Mouse (Mus musculus) layer of hippocampus, adult 2 months (tissue): Measurements from ENCODE around the gene Urad. TPM values are rescaled to one million over a fixed set of nuclear protein-coding genes. Genes with fewer than 3 reads are reported as not detected.

Experiments
- DNase-seq, 2 experiments: peaks; one replicate each; pipeline ENCODE4 v3.0.0; 2022; ENCODE audit warnings: low spot score in 2 of 2
- H3K27ac ChIP-seq: fragments of 200-600 bp; 2 replicates; pipeline ENCODE4 v1.8.1; 2022
- H3K4me3 ChIP-seq: fragments of 200-600 bp; 2 replicates; pipeline ENCODE4 v1.8.1; 2022; ENCODE audit warnings: mild to moderate bottlenecking
- CTCF ChIP-seq: fragments of 200-600 bp; conservative IDR thresholded peaks from 2 replicates; pipeline ENCODE4 v1.8.1; 2022; ENCODE audit warnings: antibody characterized with exemption, mild to moderate bottlenecking, moderate library complexity
- microRNA-seq, 2 experiments: library from miRNA; unstranded; fragments of <30 nt; microRNA quantifications; one replicate each; pipeline ENCODE4 v1.2.0; 2021
- total RNA-seq, 2 experiments: library from RNA; stranded (reverse); gene quantifications; 2 replicates each; pipeline ENCODE4 v1.2.3; 2021

Gene Urad
- total RNA-seq, 2 experiments from 2014 or later: not detected

DNA sequence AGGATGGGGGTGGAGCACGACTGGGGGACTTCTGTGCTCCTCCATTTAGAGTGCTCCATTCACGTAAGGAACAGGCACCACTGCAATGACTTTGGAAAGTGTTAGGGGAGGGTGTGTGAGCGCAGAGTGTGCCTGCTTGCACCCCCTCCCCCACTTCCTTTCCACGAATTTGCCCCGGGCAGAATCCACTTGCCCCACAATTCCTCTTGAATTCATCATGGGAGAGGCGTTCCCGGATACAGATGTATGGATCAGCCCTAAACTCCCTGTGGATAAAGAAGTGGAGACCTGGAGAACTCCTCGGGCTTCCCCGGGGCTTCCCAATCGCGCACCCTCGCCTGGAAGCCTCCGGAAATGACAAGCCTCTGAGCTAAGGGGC is 44.7 kb downstream of the Urad start:
- no peak for DNase-seq
- H3K4me3 ChIP-seq: no peak overlapping the region
- TF ChIP-seq CTCF: no peak
- no peak overlapping the region for H3K27ac ChIP-seq

DNA sequence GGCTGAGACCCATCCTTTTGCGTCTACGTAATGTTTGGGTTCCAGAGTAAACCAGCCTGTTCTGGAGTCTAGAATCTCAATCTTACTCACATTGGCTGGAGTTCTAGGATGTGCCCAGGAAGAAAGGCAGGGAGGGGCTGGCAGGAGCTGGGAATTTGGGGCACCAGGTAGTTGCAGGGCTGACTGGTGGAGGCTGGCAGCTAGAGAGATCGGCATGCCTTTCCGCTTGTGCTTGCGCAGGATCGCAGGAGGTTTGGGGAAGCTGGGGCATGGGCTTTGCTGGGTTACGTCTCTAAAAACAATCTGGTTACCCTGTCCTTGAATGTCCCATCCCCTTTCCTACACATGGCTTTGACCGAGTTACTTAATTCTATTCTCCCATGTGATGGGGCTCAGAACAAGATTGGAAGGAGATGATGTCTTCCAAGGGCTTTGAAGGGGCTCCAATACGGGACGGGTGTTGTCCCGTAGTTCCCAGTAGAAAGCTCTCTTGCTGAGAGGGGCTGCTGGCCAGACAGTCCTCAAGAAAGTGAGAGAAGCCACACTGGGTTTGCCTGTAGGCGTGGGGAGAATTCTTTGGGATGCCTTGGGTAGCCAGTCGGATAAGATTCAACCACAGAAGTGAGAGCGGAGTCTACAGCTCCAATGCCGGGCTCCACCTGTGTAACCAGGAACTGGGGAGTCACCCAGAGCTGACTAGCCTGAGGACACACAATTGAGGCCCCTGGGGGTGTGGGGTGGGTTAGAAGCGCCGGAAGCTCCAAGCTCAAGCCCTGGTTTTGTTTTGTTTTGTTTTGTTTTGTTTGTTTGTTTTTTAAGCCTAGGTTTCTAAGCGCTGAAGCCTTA is 45.3 kb downstream of the Urad start:
- no peak overlapping the region for H3K27ac ChIP-seq
- no peak overlapping the region for H3K4me3 ChIP-seq
- DNase-seq: no peak
- no peak for TF ChIP-seq CTCF

DNA sequence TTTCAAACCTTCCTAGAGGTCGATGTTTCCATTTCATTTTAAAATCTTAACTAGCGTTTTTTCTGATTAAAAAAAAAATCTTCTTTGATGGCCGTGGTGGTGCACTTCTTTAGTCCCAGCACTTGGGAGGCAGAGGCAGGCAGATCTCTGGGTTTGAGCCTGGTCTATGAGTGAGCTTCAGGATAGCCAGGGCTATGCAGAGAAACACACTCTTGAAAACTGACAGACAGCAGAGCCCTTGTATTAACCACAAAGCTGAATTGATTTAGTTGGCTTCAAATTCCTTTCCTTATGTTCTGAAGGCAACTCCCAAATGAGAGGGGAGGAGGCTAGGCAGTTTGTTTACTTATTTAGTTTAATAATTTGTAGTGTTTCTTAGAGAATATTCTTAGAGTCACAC is 46.5 kb downstream of the Urad start:
- TF ChIP-seq CTCF: no peak
- no peak overlapping the region for H3K27ac ChIP-seq
- H3K4me3 ChIP-seq: no peak overlapping the region
- no peak for DNase-seq

DNA sequence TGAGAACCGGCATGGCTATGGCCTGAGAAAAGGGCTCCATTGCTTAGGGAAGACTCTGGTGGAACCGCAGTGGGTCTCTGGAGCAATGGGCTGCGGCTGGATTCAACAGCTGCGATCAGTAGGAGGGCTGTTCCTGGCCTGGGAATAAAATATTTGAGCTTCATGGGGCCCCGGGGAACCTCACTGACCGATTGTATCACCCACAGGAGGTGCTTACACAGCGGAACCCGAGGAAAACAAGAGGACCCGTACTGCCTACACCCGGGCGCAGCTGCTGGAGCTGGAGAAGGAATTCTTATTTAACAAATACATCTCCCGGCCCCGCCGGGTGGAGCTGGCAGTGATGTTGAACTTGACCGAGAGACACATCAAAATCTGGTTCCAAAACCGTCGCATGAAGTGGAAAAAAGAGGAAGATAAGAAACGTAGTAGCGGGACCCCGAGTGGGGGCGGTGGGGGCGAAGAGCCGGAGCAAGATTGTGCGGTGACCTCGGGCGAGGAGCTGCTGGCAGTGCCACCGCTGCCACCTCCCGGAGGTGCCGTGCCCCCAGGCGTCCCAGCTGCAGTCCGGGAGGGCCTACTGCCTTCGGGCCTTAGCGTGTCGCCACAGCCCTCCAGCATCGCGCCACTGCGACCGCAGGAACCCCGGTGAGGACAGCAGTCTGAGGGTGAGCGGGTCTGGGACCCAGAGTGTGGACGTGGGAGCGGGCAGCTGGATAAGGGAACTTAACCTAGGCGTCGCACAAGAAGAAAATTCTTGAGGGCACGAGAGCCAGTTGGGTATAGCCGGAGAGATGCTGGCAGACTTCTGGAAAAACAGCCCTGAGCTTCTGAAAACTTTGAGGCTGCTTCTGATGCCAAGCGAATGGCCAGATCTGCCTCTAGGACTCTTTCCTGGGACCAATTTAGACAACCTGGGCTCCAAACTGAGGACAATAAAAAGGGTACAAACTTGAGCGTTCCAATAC is 47.8 kb downstream of the Urad start:
- DNase-seq: no peak
- H3K27ac ChIP-seq: no peak overlapping the region
- H3K4me3 ChIP-seq: no peak overlapping the region
- TF ChIP-seq CTCF: no peak

DNA sequence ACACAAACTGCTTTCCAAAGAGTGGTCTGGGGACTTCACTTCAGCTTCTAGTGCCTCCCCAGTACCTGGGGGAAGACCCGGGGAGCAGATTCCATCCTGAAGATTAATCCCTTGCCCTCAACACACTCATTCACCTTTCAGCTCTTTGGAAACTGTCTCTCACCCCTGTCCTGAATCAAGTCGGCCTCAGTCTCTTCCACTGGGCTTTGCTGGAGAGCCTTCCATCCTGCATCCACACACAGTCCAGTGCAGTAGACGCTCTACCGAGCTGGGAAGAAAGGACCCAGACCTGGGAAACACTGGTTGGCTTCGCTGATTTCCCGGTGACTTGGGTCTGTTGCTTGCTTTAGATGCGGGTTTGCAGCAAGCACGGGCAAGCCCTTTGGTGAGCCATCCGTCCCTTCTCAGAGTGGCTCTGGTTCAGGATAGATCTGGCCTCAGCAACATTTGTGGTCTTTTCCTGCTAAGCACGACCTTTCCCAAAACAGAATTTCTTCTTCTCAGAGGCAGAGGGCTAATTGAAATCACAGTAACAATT is 49.4 kb downstream of the Urad start:
- DNase-seq: no peak
- TF ChIP-seq CTCF: no peak
- Histone ChIP-seq H3K4me3 (no peak overlapping the region), H3K27ac (no peak overlapping the region)

DNA sequence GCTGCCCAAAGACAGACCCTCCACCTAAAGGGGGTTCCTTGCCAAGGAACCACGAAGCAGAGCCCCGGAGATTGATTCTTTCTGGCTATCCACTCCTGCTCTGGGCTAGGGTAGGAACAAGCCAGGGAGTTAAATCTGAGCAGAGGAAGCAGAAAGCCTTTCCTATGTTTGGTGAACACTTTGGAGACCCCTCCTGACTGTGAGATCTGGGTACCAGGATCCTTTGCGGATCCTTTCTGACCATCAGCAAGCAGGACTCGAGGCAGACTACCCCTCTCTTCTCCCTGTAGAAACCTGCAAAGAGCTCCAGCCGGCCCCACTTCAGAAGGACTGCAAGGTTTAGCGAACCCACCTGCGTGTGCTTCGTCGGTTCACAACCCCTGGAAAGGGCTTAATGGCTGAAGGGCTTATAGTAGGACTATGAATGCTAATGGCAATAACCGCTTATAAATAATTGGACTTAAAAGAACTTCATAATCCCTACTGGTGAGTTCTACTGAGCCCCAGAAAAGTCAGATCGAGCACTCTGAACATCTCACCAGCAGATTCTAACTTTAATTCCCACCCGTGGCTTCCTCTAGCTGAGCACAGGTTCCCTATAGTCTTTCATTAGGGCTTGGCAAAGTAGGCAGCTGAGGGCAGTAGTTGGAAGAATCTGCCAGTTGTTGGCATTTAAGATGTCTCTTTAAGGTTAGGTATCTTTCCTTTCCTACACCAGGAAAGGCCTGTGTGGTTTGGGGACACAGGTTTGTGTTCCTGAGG is 50.0 kb downstream of the Urad start:
- Histone ChIP-seq H3K4me3 (no peak overlapping the region), H3K27ac (no peak overlapping the region)
- no peak for TF ChIP-seq CTCF
- DNase-seq: no peak

DNA sequence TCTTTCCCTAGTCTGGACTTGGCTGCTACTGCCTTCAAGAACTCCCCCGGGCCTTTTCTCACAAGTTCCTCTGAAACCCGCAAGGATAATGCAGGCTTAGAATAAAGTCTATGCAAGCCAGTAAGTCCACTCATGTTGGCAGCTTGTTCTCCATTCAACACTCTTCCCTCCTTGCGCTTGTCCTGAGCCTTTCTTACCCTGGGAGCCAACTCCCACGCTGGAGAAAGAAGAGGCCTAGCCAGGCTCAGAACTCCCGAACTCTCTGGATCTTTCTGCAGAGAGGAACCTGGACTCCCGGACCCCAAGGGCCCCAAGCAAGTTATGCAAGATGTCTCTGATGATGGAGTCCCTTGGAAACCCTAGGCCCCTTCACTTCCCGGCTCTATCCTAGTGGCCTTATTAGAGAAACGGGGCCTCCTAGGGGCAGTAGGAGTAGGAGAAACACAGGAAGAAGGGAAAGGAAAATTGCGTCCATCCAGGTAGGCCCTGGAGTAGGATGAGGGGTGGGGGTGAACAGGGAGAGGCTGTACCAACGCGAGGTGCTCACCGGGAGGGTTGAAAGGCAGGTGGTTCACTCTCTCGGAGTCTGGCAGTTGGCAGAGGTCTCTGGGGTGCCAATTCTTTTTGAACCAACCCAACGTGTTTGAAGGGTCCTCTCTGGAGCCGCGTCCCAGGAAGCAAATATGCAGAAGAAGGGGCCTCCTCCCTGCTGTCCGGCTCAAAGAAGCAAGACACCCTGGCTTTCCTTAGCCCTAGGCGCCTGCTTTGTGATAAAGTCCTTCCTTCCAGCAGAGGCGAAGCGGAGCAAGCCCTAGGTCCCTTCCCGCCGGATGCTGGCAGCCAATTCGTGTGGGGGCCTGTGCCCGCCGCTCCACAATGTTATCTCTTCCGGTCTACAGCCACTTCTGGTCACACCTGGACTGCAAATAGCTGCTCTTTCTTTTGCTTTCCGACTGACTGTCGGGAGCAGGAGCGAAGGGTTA is 51.3 kb downstream of the Urad start:
- Histone ChIP-seq H3K27ac (no peak overlapping the region), H3K4me3 (no peak overlapping the region)
- no peak for DNase-seq
- no peak for TF ChIP-seq CTCF

DNA sequence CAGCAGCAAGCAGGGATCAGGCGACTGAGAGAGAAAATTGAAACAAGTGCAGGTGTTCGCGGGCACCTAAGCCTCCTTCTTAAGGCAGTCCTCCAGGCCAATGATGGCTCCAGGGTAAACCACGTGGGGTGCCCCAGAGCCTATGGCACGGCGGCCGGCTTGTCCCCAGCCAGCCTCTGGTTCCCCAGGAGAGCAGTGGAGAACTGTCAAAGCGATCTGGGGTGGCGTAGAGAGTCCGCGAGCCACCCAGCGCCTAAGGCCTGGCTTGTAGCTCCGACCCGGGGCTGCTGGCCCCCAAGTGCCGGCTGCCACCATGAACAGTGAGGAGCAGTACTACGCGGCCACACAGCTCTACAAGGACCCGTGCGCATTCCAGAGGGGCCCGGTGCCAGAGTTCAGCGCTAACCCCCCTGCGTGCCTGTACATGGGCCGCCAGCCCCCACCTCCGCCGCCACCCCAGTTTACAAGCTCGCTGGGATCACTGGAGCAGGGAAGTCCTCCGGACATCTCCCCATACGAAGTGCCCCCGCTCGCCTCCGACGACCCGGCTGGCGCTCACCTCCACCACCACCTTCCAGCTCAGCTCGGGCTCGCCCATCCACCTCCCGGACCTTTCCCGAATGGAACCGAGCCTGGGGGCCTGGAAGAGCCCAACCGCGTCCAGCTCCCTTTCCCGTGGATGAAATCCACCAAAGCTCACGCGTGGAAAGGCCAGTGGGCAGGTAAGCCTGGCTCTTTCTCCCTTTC is 52.1 kb downstream of the Urad start, which contains the start of gene Pdx1:
Gene Pdx1, plus strand, starts transcription at position 34 of the 747 bp plus-strand sequence.
- DNase-seq: no peak
- Histone ChIP-seq H3K4me3 (no peak within 1 kb of the TSS), H3K27ac (no peak within 1 kb of the TSS)
- no peak for TF ChIP-seq CTCF

DNA sequence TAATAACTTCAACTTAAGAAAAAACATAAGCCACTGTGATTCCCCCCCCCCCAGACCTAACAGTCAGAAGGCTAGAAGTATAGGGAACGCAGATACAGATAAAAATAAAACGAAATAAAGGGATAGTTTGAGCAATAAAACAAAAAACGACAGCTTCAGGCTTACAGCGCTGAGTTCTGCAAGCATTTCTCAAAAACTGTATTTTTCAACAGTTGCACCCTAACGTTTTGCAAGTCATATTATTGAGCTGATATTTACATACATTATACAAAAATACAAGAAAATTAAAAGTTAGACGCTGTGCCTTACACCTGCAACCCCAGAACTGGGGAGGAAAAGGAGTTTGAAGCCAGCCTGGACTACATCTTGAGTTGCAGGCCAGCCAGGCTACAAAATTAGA is 52.9 kb downstream of the Urad start:
- H3K27ac ChIP-seq: no peak overlapping the region
- H3K4me3 ChIP-seq: no peak overlapping the region
- TF ChIP-seq CTCF: no peak
- DNase-seq: no peak

DNA sequence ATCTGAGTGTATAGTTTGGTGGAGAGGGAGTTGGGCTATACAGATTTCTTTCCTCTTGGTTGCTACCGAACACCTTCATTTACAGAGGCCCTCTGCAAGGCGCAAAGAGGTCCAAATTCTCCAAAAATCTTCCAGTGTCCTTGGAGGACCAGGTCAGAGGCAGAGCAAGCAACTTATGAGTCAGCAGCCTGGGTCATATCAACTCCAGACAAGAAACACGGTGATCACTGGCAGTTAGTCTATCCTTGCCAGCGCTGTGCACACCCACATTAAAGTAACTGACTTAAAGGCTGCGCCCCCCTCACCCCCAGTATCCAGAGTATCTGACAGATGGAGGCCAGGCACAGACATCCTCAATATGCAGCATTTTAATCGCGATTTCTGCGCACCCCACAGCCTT is 53.5 kb downstream of the Urad start:
- no peak overlapping the region for H3K27ac ChIP-seq
- DNase-seq: no peak
- TF ChIP-seq CTCF: no peak
- no peak overlapping the region for H3K4me3 ChIP-seq

DNA sequence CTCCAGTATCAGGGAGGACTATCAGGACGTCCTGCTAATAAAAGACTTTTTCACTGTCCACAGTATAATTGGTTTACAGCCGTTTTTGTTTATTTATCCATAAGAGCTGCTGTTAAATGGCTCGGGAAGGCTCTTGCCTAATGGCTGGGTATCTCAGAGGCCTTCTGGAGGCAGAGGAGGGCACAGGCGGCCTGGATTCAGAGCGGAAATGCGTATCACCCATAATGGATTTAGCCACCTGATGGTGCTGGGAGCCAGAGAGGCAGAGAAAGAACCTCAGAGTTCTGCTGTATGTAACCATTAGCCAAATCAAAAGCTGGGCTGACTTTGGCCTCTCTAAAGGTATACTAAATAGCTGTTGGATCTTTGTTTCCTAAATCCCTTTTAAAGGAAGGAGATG is 54.8 kb downstream of the Urad start:
- DNase-seq: no peak
- no peak for TF ChIP-seq CTCF
- Histone ChIP-seq H3K4me3 (no peak overlapping the region), H3K27ac (no peak overlapping the region)

Small RNA genes lying within 50 kb of the gene (microRNA-seq; reads per million reads assigned to microRNA genes)
- 0 to 1.3 reads per million in 2 experiments for gene Mir7k

Other genes with a start within 250 kb of the Urad start
- 1 to 10 TPM; 5.5 to 6.6 TPM for gene Lnx2, start 245.9 kb downstream of the Urad start, total RNA-seq
- 10 to 100 TPM; 63.1 to 69.7 TPM for gene Polr1d, start 245.4 kb downstream of the Urad start, total RNA-seq
- gene Gsx1, start 133.7 kb downstream of the Urad start, total RNA-seq: under 1 TPM; 0.20 to 0.52 TPM
- not detected for gene Pdx1, start 52.5 kb downstream of the Urad start, total RNA-seq
- gene Cdx2, start 15.2 kb downstream of the Urad start, total RNA-seq: not detected
- 10 to 100 TPM in 1 of 2 experiments, 1 to 10 TPM in 1; 9.8 to 11.0 TPM for gene Flt3, start 78.0 kb upstream of the Urad start, total RNA-seq
- 100 to 1,000 TPM in 1 of 2 experiments, 10 to 100 TPM in 1; 96.7 to 114 TPM for gene Pan3, start 107.7 kb upstream of the Urad start, total RNA-seq